Mouse (Mus musculus) ES-Bruce4 (cell line): ENCODE data around the gene Mmp2.

Experiments
- CTCF ChIP-seq: IDR thresholded peaks from one replicate; pipeline ENCODE4 v1.8.1; 2011; ENCODE audit warnings: low read depth, low read length
- EP300 ChIP-seq: IDR thresholded peaks from 2 replicates; pipeline ENCODE4 v1.6.1; 2011; ENCODE audit warnings: low read depth, low read length; ENCODE audit not compliant: insufficient read depth
- POLR2A ChIP-seq: IDR thresholded peaks from one replicate; pipeline ENCODE4 v1.8.1; 2011; ENCODE audit warnings: low read length; ENCODE audit not compliant: insufficient read depth

GRCm38 (mm10) chr8:92821151-92821550 is 5.9 kb upstream of the Mmp2 start:
- TF ChIP-seq EP300 (no peak), CTCF (no peak), POLR2A (no peak)
